Mouse (Mus musculus): Measurements from ENCODE around the gene C1ql1. TPM values are rescaled to one million over a fixed set of nuclear protein-coding genes. Genes with fewer than 3 reads are reported as not detected.

The C1ql1 gene
- polyA plus RNA-seq, 1 experiment: not detected

DNA sequence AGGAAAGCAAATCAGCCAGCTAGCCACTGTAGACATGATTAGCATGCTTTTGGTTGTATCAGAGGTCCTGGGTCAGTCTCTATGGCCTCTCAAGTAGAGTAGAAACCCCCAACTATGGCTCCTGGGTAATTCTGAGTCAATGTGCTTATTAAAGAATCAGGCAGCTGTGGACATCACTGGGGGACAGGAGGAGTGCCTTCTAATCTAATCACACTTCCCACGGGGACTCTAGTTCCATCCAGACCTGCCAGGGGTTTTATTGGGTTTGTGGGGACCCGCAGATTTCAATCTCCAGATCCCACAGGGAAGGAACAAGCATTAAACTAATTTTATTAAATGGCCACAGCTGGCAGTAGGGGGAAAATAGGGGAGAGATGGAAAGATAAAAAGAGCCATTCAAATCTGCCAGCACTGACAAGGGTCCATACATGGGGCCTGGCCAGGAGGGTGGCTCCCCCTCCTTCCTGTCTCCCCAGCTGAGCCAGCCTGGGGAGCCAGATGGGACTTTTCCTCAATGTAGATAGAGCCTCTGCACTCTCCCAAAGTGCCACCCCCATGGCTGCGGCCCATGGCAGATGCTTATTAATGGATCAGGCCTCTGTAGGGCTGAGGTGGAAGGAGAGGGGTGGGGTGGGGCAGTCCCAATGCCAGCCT is 8.8 kb downstream of the C1ql1 start:
- TF ChIP-seq GATA1 (IDR thresholded peaks at IDR 0.05; ENCODE audit: low read length): no peak

DNA sequence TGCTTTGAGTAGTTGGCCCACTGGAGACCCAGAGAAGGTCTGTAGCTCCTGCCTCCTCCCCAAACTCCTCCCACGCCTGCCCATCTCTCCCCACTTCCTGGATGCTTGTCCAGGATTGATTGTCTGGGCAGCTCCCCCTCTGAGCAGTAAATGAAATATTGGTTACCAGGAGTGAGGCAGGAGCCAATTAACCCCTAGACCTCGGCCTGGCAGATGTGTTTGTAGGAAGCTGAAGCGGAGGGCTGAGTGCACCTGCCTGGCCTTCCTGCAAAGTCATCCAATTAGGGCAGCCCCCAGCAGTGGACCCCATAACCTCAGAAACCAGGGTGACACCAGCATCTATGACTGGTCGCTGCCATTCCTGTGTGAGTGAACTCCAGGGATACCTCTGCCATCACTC is 10.2 kb downstream of the C1ql1 start:
- TF ChIP-seq GATA1 (IDR thresholded peaks at IDR 0.05; ENCODE audit: low read length): no peak

- TF ChIP-seq GATA1 (IDR thresholded peaks at IDR 0.05; ENCODE audit: low read length): no peak
These were observed 15.8 kb downstream of the C1ql1 start for GRCm38 (mm10) chr11:102930672-102931071.

- no peak for TF ChIP-seq GATA1 (IDR thresholded peaks at IDR 0.05; ENCODE audit: low read length)
These were observed 21.2 kb downstream of the C1ql1 start for GRCm38 (mm10) chr11:102925351-102925717.

DNA sequence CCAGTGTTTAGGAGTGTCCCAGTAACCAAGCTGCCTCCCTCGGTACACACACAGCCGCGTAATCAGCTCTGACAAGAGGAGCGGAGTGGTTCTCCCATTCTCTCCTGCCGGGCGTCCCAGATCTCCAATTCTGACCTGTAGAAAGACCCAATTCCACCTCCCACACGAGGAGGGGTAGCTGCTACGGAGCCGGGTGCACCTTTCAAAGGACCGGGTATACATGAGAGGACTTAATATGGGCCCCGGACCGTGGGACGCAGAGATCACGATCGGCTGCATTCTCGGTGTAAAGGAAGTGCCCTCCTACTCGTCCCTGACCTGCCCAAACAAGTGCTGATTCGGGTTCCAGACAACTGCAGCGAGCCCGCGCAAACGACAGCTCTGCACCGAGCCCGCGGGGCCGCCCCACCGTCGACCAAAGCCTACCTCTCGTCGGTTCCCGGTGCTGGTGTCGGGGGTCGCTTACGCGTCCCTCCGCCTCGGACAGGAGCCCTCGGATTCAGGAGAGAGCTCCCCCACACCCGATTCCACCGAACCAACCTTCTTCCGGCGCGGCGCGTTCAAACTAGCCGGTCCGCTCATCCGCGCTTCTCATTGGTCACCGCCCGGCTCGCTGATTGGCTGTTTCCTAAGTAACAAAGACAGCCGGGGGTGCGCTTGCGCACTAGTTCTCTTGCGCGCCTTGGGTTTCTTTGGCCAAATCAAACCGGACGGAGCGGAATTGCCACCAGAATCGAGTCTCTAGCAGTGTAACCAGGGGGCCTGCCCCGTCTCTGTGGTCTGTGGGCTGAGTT is 21.7 kb downstream of the C1ql1 start, which contains the start of gene Kif18b:
Gene Kif18b (minus strand): TSS at position 568 of the 794 bp plus-strand sequence.
- TF ChIP-seq GATA1 (IDR thresholded peaks at IDR 0.05; ENCODE audit: low read length): no peak

DNA sequence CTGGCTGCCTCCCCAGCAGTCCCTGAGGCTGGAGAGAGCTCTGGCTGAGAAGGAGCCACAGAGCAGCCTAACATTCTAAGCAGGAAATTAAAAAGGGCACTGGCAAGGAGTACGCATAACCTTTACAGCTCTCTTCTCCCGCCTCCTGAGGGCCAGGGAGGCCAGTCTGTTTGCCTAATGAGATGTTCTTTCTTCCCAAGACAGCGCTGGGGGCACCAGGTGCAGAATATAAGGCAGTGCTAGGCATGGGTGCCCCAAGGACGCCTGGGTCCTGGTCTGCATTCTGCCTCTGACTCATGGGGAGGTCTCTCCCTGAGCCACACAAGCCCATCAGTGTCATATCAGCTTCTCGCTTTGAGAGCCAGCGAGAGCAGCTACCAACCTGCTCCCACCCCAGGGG is 25.0 kb downstream of the C1ql1 start:
- no peak for TF ChIP-seq GATA1 (IDR thresholded peaks at IDR 0.05; ENCODE audit: low read length)

GRCm38 (mm10) chr11:102918077-102918476 is 28.4 kb downstream of the C1ql1 start:
- no peak for TF ChIP-seq GATA1 (IDR thresholded peaks at IDR 0.05; ENCODE audit: low read length)

DNA sequence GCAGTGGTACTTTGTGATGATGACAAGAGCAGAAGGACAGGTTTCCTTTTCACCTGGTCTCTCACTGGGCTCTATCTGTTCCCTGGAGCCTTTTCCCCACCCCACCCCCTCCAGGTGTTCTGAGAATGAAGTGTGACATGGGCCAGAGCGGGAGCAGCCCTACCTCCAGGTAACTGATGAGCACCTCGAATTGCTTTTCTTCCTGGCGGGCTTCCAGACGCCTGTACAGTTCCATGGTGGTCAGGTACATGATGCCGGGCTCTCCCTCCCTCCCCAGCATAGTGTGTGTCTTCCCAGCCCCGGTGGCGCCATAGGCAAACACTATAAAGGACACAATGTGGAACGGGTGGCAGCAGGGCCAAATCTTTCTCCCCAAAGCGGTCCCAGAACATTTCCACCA is 31.1 kb downstream of the C1ql1 start:
- no peak for TF ChIP-seq GATA1 (IDR thresholded peaks at IDR 0.05; ENCODE audit: low read length)

GRCm38 (mm10) chr11:102911376-102911775 is 35.1 kb downstream of the C1ql1 start:
- no peak for TF ChIP-seq GATA1 (IDR thresholded peaks at IDR 0.05; ENCODE audit: low read length)

- TF ChIP-seq GATA1 (IDR thresholded peaks at IDR 0.05; ENCODE audit: low read length): no peak
These were observed 42.8 kb downstream of the C1ql1 start for GRCm38 (mm10) chr11:102903654-102904053.

DNA sequence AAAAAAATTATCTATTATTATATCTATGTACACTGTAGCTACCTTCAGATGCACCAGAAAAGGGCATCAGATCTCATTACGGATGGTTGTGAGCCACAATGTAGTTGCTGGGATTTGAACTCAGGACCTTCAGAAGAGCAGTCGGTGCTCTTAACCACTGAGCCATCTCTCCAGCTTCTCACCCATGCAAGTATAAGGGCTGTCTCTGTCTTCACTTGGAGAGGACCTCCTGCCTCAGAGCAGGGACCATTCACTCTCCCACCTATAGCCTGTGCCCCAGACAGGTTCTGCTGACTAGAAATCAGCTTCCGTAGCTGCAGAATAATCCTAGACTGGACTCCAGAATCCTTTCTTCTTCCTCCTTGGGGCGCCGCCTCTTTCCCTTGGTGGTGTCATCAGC is 44.4 kb downstream of the C1ql1 start:
- no peak for TF ChIP-seq GATA1 (IDR thresholded peaks at IDR 0.05; ENCODE audit: low read length)

- TF ChIP-seq GATA1 (IDR thresholded peaks at IDR 0.05; ENCODE audit: low read length): no peak
These were observed 45.3 kb downstream of the C1ql1 start for GRCm38 (mm10) chr11:102901199-102901598.

DNA sequence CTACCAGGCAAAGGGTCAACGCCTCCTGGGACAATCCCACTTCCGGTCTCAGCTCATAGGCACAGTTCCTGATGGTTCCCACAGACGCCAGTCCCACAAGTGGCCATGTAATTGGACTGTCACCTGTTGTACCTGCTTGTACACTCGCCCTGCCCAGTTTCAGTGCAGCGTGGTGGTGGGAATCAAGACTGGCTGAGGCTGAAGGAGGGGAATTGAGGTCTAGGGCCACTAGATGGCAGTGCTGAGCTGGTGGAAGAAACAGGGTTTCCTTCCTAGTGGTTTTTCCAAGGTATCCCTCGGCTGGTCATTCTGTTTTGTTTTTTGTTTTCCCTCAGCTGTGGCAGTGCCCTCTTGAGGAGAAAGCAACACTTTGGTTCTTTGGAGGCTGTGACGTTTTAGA is 45.7 kb downstream of the C1ql1 start, which contains the start of gene Gfap:
Gene Gfap (minus strand): TSS at position 150 of the 400 bp plus-strand sequence.
- no peak for TF ChIP-seq GATA1 (IDR thresholded peaks at IDR 0.05; ENCODE audit: low read length)

- no peak for TF ChIP-seq GATA1 (IDR thresholded peaks at IDR 0.05; ENCODE audit: low read length)
These were observed 48.1 kb downstream of the C1ql1 start for GRCm38 (mm10) chr11:102898408-102898807.

- no peak for TF ChIP-seq GATA1 (IDR thresholded peaks at IDR 0.05; ENCODE audit: low read length)
These were observed 49.8 kb downstream of the C1ql1 start for GRCm38 (mm10) chr11:102896641-102897040.

GRCm38 (mm10) chr11:102895779-102896178 is 50.7 kb downstream of the C1ql1 start:
- no peak for TF ChIP-seq GATA1 (IDR thresholded peaks at IDR 0.05; ENCODE audit: low read length)

GRCm38 (mm10) chr11:102894716-102895115 is 51.8 kb downstream of the C1ql1 start:
- TF ChIP-seq GATA1 (IDR thresholded peaks at IDR 0.05; ENCODE audit: low read length): no peak

Data from G1E-ER4 (cell line).